24 mouse cellular contexts compared by ENCODE assay signal in the genomic region with DNA sequence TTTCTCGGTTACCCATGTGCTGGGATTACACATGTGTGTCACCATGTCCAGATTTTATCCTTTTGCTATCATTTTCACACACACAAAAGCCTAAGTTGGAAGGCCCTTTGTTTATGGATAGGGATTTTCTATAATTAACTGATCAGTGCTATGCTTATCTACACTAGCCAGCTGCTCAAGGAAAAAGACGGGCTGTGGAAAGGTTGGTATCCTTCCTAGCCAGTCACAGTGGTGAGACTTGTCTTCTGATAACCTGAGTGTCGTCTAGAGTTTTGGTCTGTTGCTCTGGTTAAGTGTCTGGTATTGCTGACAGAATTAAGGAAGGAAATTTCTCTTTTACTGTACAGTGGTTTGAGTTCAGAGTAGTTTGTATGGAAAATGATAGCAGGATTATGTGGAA. TPM values are rescaled to one million over a fixed set of nuclear protein-coding genes. Genes with fewer than 3 reads are reported as not detected.
DNase-seq lines count a peak whose midpoint lies in the region; ATAC-seq and TF ChIP-seq lines count a peak whose summit lies in the region.
"Had no signal": no experiment of that assay in that cellular context is flagged by ENCODE, and none has a peak within 500 bp of the region (broad histone marks: within the 10 kb centered on the region; RNA-seq: fewer than 3 reads in every experiment).

No protein-coding gene starts in this region.

- 94% methylated on average over 3 of the region's 3 CpGs for WGBS in intestine, postnatal 0 days
- 98% methylated on average over 3 of the region's 3 CpGs for WGBS in intestine, embryonic 16.5 days
- 49% methylated on average over 3 of the region's 3 CpGs for WGBS in liver, embryonic 12.5 days (ENCODE audit: insufficient replicate concordance)
- WGBS in liver, postnatal 0 days (ENCODE audit: insufficient replicate concordance), result 68% methylated on average over 3 of the region's 3 CpGs
- WGBS in liver, embryonic 14.5 days (ENCODE audit: insufficient replicate concordance), result 30% methylated on average over 3 of the region's 3 CpGs

- no peaks in the 10 kb centered on the region for H3K4me1 ChIP-seq in intestine, postnatal 0 days (replicated peaks; ENCODE audit: control insufficient read depth, insufficient read depth, low read length)
- no peaks in the 10 kb centered on the region for H3K4me1 ChIP-seq in intestine, embryonic 16.5 days (ENCODE audit: control insufficient read depth, insufficient read depth, low read length)
- peaks cover 8% of the 10 kb centered on the region for H3K4me1 ChIP-seq in liver, embryonic 12.5 days
- no peaks in the 10 kb centered on the region for H3K4me1 ChIP-seq in liver, postnatal 0 days (ENCODE audit: insufficient read depth)
- peaks cover 0 to 2% of the 10 kb centered on the region in 2 experiments; a peak in 3 of 4 replicates for H3K4me1 ChIP-seq in liver, embryonic 14.5 days (replicated peaks; ENCODE audit: control insufficient read depth in 2 of 2, insufficient read depth in 2 of 2, low read length in 1 of 2)

- no peak overlapping the region for H3K4me3 ChIP-seq in intestine, postnatal 0 days (ENCODE audit: low read depth, low read length)
- no peak overlapping the region for H3K4me3 ChIP-seq in intestine, embryonic 16.5 days (ENCODE audit: low read length)
- no peak overlapping the region for H3K4me3 ChIP-seq in liver, embryonic 12.5 days
- no peak overlapping the region for H3K4me3 ChIP-seq in liver, postnatal 0 days (ENCODE audit: low read depth, low read length)
- no peak overlapping the region for H3K4me3 ChIP-seq in liver, embryonic 14.5 days (ENCODE audit: insufficient read depth in 1 of 2, low read depth in 2 of 2, low read length in 2 of 2)
- H3K4me3 ChIP-seq: embryonic facial prominence, embryonic 10.5 days; embryonic facial prominence, embryonic 12.5 days; forebrain, embryonic 13.5 days; forebrain, embryonic 15.5 days had no signal

- intact Hi-C loops in heart, postnatal 10 days (cut with DNase I), result no loop called here

- peaks cover 54% of the 10 kb centered on the region for H3K36me3 ChIP-seq in intestine, postnatal 0 days (ENCODE audit: control insufficient read depth, insufficient read depth)
- peaks cover 36% of the 10 kb centered on the region for H3K36me3 ChIP-seq in intestine, embryonic 16.5 days (ENCODE audit: control insufficient read depth, insufficient read depth, low read length)
- H3K36me3 ChIP-seq in liver, embryonic 12.5 days, result peaks cover 70% of the 10 kb centered on the region
- H3K36me3 ChIP-seq in liver, postnatal 0 days (replicated peaks; ENCODE audit: insufficient read depth, low read length), result peaks cover 33% of the 10 kb centered on the region
- peaks cover 7% of the 10 kb centered on the region for H3K36me3 ChIP-seq in liver, embryonic 14.5 days (replicated peaks; ENCODE audit: control insufficient read depth, insufficient read depth, low read depth)

- no peak for ATAC-seq in intestine, postnatal 0 days
- ATAC-seq in intestine, embryonic 16.5 days, result no peak
- ATAC-seq in liver, embryonic 12.5 days, result peak; percentile 74
- no peak for ATAC-seq in liver, postnatal 0 days
- ATAC-seq in liver, embryonic 14.5 days (ENCODE audit: insufficient read depth), result peak; percentile 60
- 0 out of 2 replicates have a peak, but pooled peaks have one; percentile 44 for ATAC-seq in megakaryocyte-erythroid progenitor cell, adult 5-6 weeks (replicated peaks; ENCODE audit: low FRiP score, low TSS enrichment, poor library complexity, severe bottlenecking)
- ATAC-seq: CD4-positive, CD25-positive, alpha-beta regulatory T cell, adult 4 months; forebrain, embryonic 13.5 days; forebrain, embryonic 15.5 days had no signal

- no peak for TF ChIP-seq CTCF in intestine, postnatal 0 days (IDR thresholded peaks at IDR 0.05; ENCODE audit: low read depth)
- no peak for TF ChIP-seq CTCF in liver, postnatal 0 days (IDR thresholded peaks at IDR 0.05; ENCODE audit: low read depth)
- no peak for TF ChIP-seq CTCF in liver, embryonic 14.5 days (IDR thresholded peaks at IDR 0.05; ENCODE audit: low read depth)

- H3K9ac ChIP-seq in intestine, postnatal 0 days (ENCODE audit: low read depth, low read length), result no peak overlapping the region
- no peak overlapping the region for H3K9ac ChIP-seq in intestine, embryonic 16.5 days (ENCODE audit: low read depth, low read length)
- H3K9ac ChIP-seq in liver, embryonic 12.5 days, result no peak overlapping the region
- no peak overlapping the region for H3K9ac ChIP-seq in liver, postnatal 0 days (replicated peaks)
- no peak overlapping the region for H3K9ac ChIP-seq in liver, embryonic 14.5 days (replicated peaks)
- H3K9ac ChIP-seq: embryonic facial prominence, embryonic 12.5 days; forebrain, embryonic 13.5 days; forebrain, embryonic 15.5 days had no signal

- H3K4me2 ChIP-seq in intestine, postnatal 0 days (replicated peaks; ENCODE audit: low read depth), result no peak overlapping the region
- H3K4me2 ChIP-seq in intestine, embryonic 16.5 days (ENCODE audit: low read depth, low read length), result no peak overlapping the region
- H3K4me2 ChIP-seq in liver, embryonic 12.5 days, result no peak overlapping the region
- no peak overlapping the region for H3K4me2 ChIP-seq in liver, postnatal 0 days (ENCODE audit: low read depth, low read length)
- no peak overlapping the region for H3K4me2 ChIP-seq in liver, embryonic 14.5 days (ENCODE audit: low read depth)
- H3K4me2 ChIP-seq: embryonic facial prominence, embryonic 12.5 days; forebrain, embryonic 13.5 days; forebrain, embryonic 15.5 days had no signal

- DNase-seq in liver, postnatal 0 days, result no peak
- no peak for DNase-seq in liver, embryonic 14.5 days (ENCODE audit: low read depth in 3 of 3, low spot score in 3 of 3)
- no peak for DNase-seq in frontal cortex, postnatal 10 days (ENCODE audit: low spot score in 2 of 2)
- no peak for DNase-seq in heart, postnatal 10 days
- DNase-seq: adrenal gland, adult 2 months; adrenal gland, postnatal 10 days; adrenal gland, postnatal 36 days; B cell, adult 2 months; cerebellum, adult 11-12 months; cerebellum, adult 2 months; cerebellum, adult 9-10 months; cerebellum, postnatal 10 days; cerebellum, postnatal 25 days had no signal

- H3K9me3 ChIP-seq in intestine, postnatal 0 days (ENCODE audit: control insufficient read depth), result no peaks in the 10 kb centered on the region
- H3K9me3 ChIP-seq in intestine, embryonic 16.5 days (ENCODE audit: control insufficient read depth, low read length), result no peaks in the 10 kb centered on the region
- 0 out of 2 replicates have a peak, but pooled peaks cover 6% of the 10 kb centered on the region for H3K9me3 ChIP-seq in liver, embryonic 12.5 days (replicated peaks)
- no peaks in the 10 kb centered on the region; the same call in 1 of the 2 replicates for H3K9me3 ChIP-seq in liver, postnatal 0 days (ENCODE audit: low read length)
- H3K9me3 ChIP-seq in liver, embryonic 14.5 days (ENCODE audit: control insufficient read depth, low read length), result no peaks in the 10 kb centered on the region
- H3K9me3 ChIP-seq: forebrain, embryonic 13.5 days; forebrain, embryonic 15.5 days had no signal

- no peaks in the 10 kb centered on the region for H3K27me3 ChIP-seq in intestine, postnatal 0 days (replicated peaks; ENCODE audit: control insufficient read depth, insufficient read depth, low read length)
- H3K27me3 ChIP-seq in intestine, embryonic 16.5 days (replicated peaks; ENCODE audit: control insufficient read depth, insufficient read depth, low read length), result no peaks in the 10 kb centered on the region
- H3K27me3 ChIP-seq in liver, embryonic 12.5 days (replicated peaks), result no peaks in the 10 kb centered on the region
- no peaks in the 10 kb centered on the region for H3K27me3 ChIP-seq in liver, postnatal 0 days (ENCODE audit: insufficient read depth, low read length)
- no peaks in the 10 kb centered on the region for H3K27me3 ChIP-seq in liver, embryonic 14.5 days (ENCODE audit: control insufficient read depth, insufficient read depth, low read length)
- H3K27me3 ChIP-seq: embryonic facial prominence, embryonic 12.5 days; forebrain, embryonic 13.5 days; forebrain, embryonic 15.5 days had no signal

- no peak for TF ChIP-seq EP300 in liver, postnatal 0 days (IDR thresholded peaks at IDR 0.05; ENCODE audit: low read depth)
- no peak for TF ChIP-seq EP300 in liver, embryonic 14.5 days (IDR thresholded peaks at IDR 0.05; ENCODE audit: low read depth)

- H3K27ac ChIP-seq in intestine, postnatal 0 days (ENCODE audit: low read depth, low read length), result peak overlapping the region; percentile 11; the same call in 1 of the 2 replicates
- no peak overlapping the region for H3K27ac ChIP-seq in intestine, embryonic 16.5 days (ENCODE audit: low read length)
- no peak overlapping the region for H3K27ac ChIP-seq in liver, embryonic 12.5 days
- H3K27ac ChIP-seq in liver, postnatal 0 days (ENCODE audit: low read depth), result no peak overlapping the region
- H3K27ac ChIP-seq in liver, embryonic 14.5 days, result no peak overlapping the region
- H3K27ac ChIP-seq: embryonic facial prominence, embryonic 10.5 days; embryonic facial prominence, embryonic 12.5 days; forebrain, embryonic 13.5 days; forebrain, embryonic 15.5 days had no signal

RNA-seq across cellular contexts. Expression of a gene that starts 6.0 kb away (rescaled TPM):
- 3.5 and 4.8 TPM in 2 replicates for polyA plus RNA-seq in intestine, postnatal 0 days (2015; fragmentation: Nextera tagmentation; extraction: Ambion mirVana)
- polyA plus RNA-seq in intestine, embryonic 16.5 days (2015; fragmentation: Nextera tagmentation; extraction: Ambion mirVana), result 8.9 and 10.0 TPM in 2 replicates
- 4.3 and 4.9 TPM in 2 replicates for polyA plus RNA-seq in liver, embryonic 12.5 days (2016; fragmentation: Nextera tagmentation; extraction: Ambion mirVana)
- 1.8 and 2.0 TPM in 2 replicates for polyA plus RNA-seq in liver, postnatal 0 days (2015; fragmentation: Nextera tagmentation; extraction: Ambion mirVana)
- polyA plus RNA-seq in liver, embryonic 14.5 days (2012; rRNA removed), result 0.68 and 1.1 TPM in 2 replicates
- 1.3 and 1.6 TPM in 2 replicates for polyA plus RNA-seq in liver, embryonic 14.5 days (2014; fragmentation: Nextera tagmentation; extraction: Ambion mirVana)
- total RNA-seq in megakaryocyte-erythroid progenitor cell, adult 5-6 weeks (2014; fragmentation: Nextera tagmentation), result not detected in 2 replicates
- total RNA-seq in megakaryocyte-erythroid progenitor cell, adult 5-6 weeks (2017), result not detected in 2 replicates
- 1 to 10 TPM; 5.6 to 6.9 TPM for total RNA-seq in heart, postnatal 10 days (2021)
- total RNA-seq: CH12.LX had no signal
- polyA plus RNA-seq: CD4-positive, CD25-positive, alpha-beta regulatory T cell, adult 4 months had no signal

RNA-seq across cellular contexts. Expression of a gene that starts 21.9 kb away (rescaled TPM):
- polyA plus RNA-seq in intestine, postnatal 0 days (2015; fragmentation: Nextera tagmentation; extraction: Ambion mirVana), result 51.3 and 55.9 TPM in 2 replicates
- polyA plus RNA-seq in intestine, embryonic 16.5 days (2015; fragmentation: Nextera tagmentation; extraction: Ambion mirVana), result 27.6 and 28.3 TPM in 2 replicates
- polyA plus RNA-seq in liver, embryonic 12.5 days (2016; fragmentation: Nextera tagmentation; extraction: Ambion mirVana), result 17.7 and 20.7 TPM in 2 replicates
- polyA plus RNA-seq in liver, postnatal 0 days (2015; fragmentation: Nextera tagmentation; extraction: Ambion mirVana), result 18.7 and 20.6 TPM in 2 replicates
- polyA plus RNA-seq in liver, embryonic 14.5 days (2012; rRNA removed), result 6.1 and 9.1 TPM in 2 replicates
- 17.9 and 19.0 TPM in 2 replicates for polyA plus RNA-seq in liver, embryonic 14.5 days (2014; fragmentation: Nextera tagmentation; extraction: Ambion mirVana)
- total RNA-seq in megakaryocyte-erythroid progenitor cell, adult 5-6 weeks (2014; fragmentation: Nextera tagmentation), result 35.0 and 37.7 TPM in 2 replicates
- total RNA-seq in megakaryocyte-erythroid progenitor cell, adult 5-6 weeks (2017), result 24.6 and 40.4 TPM in 2 replicates
- total RNA-seq in heart, postnatal 10 days (2021), result 10 to 100 TPM; 19.8 to 20.3 TPM

RNA-seq across cellular contexts. Expression of a gene that starts 21.9 kb away (rescaled TPM):
- 10.0 and 10.1 TPM in 2 replicates for polyA plus RNA-seq in intestine, postnatal 0 days (2015; fragmentation: Nextera tagmentation; extraction: Ambion mirVana)
- polyA plus RNA-seq in intestine, embryonic 16.5 days (2015; fragmentation: Nextera tagmentation; extraction: Ambion mirVana), result 29.7 and 34.4 TPM in 2 replicates
- 48.7 and 51.9 TPM in 2 replicates for polyA plus RNA-seq in liver, embryonic 12.5 days (2016; fragmentation: Nextera tagmentation; extraction: Ambion mirVana)
- 14.4 TPM in 2 replicates for polyA plus RNA-seq in liver, postnatal 0 days (2015; fragmentation: Nextera tagmentation; extraction: Ambion mirVana)
- 15.2 and 43.7 TPM in 2 replicates for polyA plus RNA-seq in liver, embryonic 14.5 days (2012; rRNA removed)
- 20.4 and 23.1 TPM in 2 replicates for polyA plus RNA-seq in liver, embryonic 14.5 days (2014; fragmentation: Nextera tagmentation; extraction: Ambion mirVana)
- 136 and 143 TPM in 2 replicates for total RNA-seq in megakaryocyte-erythroid progenitor cell, adult 5-6 weeks (2014; fragmentation: Nextera tagmentation)
- 280 and 313 TPM in 2 replicates for total RNA-seq in megakaryocyte-erythroid progenitor cell, adult 5-6 weeks (2017)
- total RNA-seq in heart, postnatal 10 days (2021), result 10 to 100 TPM in 1 of 2 experiments, 1 to 10 TPM in 1; 7.0 to 11.2 TPM
- polyA plus RNA-seq: adrenal gland, adult 2 months had no signal

RNA-seq across cellular contexts. Expression of a gene that starts 43.4 kb away (rescaled TPM):
- polyA plus RNA-seq in intestine, postnatal 0 days (2015; fragmentation: Nextera tagmentation; extraction: Ambion mirVana), result 2.2 and 2.5 TPM in 2 replicates
- polyA plus RNA-seq in intestine, embryonic 16.5 days (2015; fragmentation: Nextera tagmentation; extraction: Ambion mirVana), result 3.7 and 4.3 TPM in 2 replicates
- polyA plus RNA-seq in liver, embryonic 12.5 days (2016; fragmentation: Nextera tagmentation; extraction: Ambion mirVana), result 0.66 and 0.77 TPM in 2 replicates
- 1.2 and 1.5 TPM in 2 replicates for polyA plus RNA-seq in liver, postnatal 0 days (2015; fragmentation: Nextera tagmentation; extraction: Ambion mirVana)
- 0.80 and 0.85 TPM in 2 replicates for polyA plus RNA-seq in liver, embryonic 14.5 days (2012; rRNA removed)
- 0.22 and 0.34 TPM in 2 replicates for polyA plus RNA-seq in liver, embryonic 14.5 days (2014; fragmentation: Nextera tagmentation; extraction: Ambion mirVana)
- 2.2 and 3.2 TPM in 2 replicates for total RNA-seq in megakaryocyte-erythroid progenitor cell, adult 5-6 weeks (2014; fragmentation: Nextera tagmentation)
- 3.2 and 3.8 TPM in 2 replicates for total RNA-seq in megakaryocyte-erythroid progenitor cell, adult 5-6 weeks (2017)
- 1 to 10 TPM; 4.6 to 6.4 TPM for total RNA-seq in heart, postnatal 10 days (2021)
- polyA plus RNA-seq: G1E had no signal

Comparison
In these comparisons a context has a peak if more than half of its experiments do, and no peak if none do; other contexts are left out.
1. ATAC-seq: peak in liver, embryonic 12.5 days (single experiment), liver, embryonic 14.5 days (single experiment) and megakaryocyte-erythroid progenitor cell, adult 5-6 weeks (single experiment); none in intestine, postnatal 0 days (single experiment), intestine, embryonic 16.5 days (single experiment) and liver, postnatal 0 days (single experiment).